Mouse (Mus musculus) bone marrow, adult 2 months (tissue): ENCODE data around the gene Cdk17.

Source experiments
- CTCF ChIP-seq: fragments of 200-500 bp; IDR thresholded peaks from 2 replicates; pipeline ENCODE4 v1.5.1; 2011; ENCODE audit warnings: low read length, control low read depth; ENCODE audit not compliant: control insufficient read depth, insufficient read depth
- POLR2A ChIP-seq: fragments of 200-500 bp; IDR thresholded peaks from 2 replicates; pipeline ENCODE4 v1.6.1; 2011; ENCODE audit warnings: low read depth, mild to moderate bottlenecking, control low read depth, low read length, borderline replicate concordance; ENCODE audit not compliant: control insufficient read depth

DNA sequence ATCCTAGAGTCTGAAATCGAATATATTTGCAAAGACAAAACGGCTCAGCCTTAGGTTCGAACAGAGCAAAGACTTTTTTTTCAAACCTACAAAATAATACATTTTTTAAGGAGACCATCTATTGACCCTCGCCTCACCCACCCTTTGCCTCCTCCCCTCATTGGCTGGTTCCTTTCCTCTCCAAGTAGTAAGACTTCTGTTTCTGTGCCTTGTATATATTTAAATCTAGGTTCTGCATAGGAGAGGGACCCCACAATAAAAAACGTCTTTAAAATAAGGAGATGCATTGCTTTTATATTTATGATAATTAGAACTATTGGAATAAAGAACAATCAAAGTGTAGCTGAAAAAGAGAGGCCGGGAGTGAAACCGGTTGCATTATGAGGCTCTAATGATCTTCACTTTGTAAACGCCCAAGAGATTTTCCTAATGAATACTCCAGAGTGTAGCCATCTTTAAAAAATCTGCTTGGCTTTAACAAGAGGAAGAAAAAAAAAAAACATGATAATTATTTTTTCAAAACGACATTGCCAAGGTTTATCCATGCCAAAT lies 30.7 kb upstream of the Cdk17 start:
- TF ChIP-seq CTCF (no peak), POLR2A (no peak)
